Mouse (Mus musculus) lung, postnatal 14 days (tissue): ENCODE measurements around the gene B3gnt9.
A peak's percentile ranks its signal among the peaks of the same experiment; 100 is the strongest.
"Not testable (repeated sequence)": the region's sequence is repeated elsewhere in the genome, so short reads cannot be mapped to it uniquely, and the experiment has no call there.

Experiments used
- DNase-seq: peaks from one replicate; pipeline ENCODE4 v3.0.0; 2021

The B3gnt9 gene

DNA sequence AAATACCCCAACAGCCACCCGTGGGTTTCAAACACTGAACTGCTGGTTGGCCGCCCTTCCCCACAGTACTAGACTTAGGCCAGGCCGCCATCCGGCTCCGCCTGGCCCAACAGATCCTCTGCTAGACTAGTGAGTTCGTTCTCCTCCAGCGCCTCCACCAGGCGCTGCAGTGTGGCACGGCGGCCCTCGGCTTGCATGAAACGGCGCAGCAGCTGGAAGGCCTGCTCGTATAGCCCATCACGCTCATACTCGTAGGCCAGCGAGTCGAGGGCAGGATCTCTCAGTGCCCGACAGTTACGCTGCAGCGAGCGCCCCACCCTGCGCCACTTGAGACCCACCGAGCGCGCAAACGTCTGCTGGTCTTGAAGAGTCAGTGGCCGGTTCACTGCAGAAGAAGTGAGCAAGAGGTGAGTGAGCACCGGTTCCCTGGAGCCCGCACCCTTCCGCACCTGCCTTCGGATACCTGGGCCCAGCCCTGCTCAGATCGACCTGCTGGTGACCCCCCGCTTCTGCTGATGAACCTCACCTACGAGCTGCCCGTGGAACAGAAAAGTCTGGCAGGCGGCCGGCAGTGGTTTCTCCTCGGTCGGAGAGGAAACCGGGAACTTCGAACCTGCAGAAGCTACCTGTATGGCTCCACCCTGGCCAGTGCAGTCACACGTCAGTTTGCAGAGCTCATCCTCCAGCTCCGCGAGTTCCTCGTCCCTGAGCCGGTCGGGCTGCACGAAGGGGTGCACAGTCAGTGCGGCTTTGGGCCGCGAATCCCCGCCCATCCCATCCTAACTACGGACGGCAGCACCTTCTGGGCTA lies 4.2 kb upstream of the B3gnt9 start:
- no peak for DNase-seq

DNA sequence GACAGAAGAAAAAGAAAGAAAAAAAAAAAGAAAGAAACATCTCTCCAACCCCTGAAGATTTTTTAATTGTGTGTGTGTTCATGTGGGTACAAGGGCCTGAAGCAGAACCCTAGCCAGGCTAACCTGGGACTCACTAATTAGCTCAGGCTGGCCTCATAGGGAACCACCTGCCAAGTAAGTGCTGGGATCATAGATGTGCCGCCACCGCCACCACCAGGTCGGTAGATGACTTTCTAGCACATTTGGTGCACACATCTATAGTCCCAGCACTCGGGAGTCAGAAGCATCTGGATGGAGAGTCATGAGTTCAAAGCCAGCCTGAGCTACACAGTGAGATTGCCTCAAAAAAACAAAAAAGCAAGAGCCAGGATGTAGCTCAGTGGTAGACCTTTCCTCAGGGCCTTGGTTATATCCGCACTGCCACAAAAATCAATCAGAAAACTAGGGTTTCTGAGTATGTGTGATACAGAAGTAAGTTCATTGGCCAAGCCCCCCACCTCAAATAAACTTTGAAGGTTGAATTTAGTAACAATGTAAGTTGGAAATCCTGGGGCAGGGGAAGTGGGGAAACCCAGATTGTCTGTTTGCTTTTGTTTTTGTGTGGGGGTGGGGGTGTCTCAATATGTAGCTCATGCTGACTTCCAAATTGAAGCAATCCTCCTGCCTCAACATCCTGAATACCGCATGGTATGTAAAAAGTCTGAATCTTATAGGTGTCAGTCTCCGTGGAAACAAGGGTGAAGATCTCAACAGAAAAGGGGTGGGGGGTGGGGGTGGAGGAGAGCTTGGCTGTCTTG lies 2.6 kb upstream of the B3gnt9 start:
- no peak for DNase-seq

DNA sequence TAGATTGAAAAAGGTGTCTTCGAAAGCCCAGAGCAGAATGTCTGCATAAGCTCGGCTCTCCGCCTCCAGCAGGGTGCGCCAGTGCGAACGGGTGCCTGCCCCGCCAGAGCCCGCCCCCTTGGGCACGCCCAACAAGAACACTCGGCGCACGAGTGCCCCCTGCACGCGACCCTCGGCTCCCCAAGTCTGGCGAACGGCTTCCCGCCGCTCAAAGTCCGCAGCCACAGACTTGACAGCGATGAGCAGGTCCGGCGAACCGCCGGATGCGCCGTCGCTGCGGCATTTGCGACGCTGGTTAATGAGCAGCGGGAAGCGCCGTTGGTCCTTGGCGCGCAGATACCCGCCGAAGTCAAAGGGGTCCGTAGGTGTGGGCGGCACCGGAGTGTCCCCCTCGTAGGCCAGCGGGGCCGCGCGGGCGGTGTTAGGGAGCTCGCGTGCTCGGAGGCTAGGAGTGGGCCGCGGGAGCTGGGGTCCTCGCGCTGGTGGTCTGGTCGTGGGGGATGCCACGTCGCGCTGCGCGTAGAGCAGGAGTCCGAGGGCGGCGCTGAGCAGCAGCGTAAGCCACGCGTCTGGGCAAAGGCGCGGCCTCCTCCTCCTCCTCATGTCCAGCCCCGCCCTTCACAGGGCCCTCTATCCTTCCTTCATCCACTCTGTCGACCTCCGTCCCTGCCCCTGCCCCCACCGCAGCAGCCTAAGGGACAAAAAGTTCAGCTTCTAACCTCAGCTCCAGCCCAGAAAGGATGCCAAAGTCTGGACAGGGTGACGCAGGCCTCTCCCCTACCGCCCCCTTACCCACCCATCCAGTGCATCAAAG lies 594 bp downstream of the B3gnt9 start:
- DNase-seq = peak; percentile 94

DNA sequence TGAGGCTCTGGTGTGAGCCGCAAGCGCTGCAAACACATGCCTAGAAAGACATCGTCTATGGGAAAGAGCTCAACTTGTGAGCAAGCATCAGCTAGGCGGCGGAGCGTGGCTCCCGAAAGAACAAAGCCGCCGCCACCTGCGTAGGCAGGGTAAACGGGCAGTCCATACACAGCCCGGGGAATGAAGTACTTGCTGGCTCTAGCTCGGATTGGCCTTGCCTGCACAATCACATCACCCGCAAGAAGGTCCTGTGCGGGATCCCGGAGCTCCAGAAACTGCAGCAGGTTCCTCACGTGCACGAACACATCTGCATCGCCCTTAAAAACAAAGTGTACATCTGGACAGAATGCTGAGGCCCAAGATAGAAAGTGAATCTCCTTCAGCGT lies 1.2 kb downstream of the B3gnt9 start:
- no peak for DNase-seq

DNA sequence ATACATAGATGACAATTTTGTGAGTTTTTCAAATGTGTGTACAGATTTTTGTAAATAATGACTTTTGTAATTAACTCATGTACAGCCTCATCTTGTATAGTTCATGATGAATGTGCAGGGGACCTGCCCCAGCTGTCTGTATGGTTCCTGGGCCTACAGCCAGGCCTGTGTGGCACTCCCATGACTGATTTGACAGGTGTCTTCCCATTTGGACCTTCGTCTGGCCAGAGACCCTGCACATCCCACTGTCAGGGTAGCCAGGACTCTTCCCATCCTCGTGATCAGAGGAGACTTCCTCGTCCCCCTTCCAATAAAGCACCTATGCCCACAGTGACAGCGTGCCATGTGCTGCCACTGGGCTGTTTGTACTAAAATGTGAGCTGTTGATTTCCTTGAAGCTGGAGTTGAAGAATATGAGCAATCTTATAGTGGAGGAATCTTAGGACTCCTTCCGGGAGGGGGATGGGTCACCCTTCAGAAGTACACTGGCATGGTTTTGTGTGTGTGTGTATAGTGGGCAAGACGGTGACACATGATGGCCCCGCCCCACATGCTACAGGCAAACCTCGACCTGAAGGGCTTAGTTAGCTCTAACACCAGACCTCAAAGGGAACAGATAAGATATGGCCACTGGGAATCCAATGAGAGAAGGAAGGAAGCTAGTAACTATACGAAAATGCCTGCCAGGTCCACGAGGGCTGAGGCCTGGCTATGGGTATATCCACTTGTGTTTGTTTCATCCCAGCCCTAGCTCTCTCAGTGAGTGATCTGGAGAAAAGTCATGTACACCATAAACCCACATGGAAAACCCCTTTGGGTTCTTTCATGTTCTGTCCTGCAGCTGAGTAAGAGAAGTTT lies 2.0 kb downstream of the B3gnt9 start:
- DNase-seq = no peak

DNA sequence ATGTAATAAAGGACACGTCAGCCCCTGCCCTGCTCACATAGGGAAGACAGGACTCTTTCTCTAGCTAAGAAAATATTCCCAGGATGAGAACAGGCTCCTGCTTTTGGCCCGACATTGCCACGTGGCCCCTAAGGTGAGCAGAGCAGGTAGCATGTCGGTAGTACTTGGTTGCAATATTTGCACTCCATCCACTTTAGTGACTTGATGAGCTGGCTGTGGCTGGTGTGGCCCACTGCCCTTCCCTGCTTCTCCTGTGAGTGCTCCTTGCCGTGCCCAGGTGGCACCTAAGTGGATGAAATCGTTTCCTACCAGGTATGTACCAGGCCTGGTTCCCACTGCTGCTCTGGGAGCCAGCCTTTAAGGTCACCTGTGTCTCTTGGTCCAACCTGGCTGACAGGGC lies 3.0 kb downstream of the B3gnt9 start:
- DNase-seq = no peak

DNA sequence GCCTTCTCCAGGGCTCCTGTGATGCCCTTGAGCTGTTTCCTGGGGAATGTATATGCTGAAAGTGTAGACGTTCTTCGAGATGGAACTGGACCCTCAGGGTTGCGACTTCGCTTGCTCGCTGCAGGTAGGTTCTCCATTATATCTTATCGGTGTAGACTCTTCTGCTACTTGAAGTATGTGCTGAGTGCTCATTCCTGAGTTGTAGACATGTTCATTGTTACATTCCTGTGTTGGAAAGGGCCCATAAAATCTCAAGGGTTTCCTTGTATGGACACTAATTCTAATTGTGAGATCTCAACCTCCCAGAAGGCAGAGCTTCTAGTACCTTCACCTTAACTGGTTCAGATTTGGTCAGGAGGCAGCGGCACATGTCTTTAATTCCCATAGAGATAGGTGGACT lies 13.9 kb downstream of the B3gnt9 start:
- no peak for DNase-seq

DNA sequence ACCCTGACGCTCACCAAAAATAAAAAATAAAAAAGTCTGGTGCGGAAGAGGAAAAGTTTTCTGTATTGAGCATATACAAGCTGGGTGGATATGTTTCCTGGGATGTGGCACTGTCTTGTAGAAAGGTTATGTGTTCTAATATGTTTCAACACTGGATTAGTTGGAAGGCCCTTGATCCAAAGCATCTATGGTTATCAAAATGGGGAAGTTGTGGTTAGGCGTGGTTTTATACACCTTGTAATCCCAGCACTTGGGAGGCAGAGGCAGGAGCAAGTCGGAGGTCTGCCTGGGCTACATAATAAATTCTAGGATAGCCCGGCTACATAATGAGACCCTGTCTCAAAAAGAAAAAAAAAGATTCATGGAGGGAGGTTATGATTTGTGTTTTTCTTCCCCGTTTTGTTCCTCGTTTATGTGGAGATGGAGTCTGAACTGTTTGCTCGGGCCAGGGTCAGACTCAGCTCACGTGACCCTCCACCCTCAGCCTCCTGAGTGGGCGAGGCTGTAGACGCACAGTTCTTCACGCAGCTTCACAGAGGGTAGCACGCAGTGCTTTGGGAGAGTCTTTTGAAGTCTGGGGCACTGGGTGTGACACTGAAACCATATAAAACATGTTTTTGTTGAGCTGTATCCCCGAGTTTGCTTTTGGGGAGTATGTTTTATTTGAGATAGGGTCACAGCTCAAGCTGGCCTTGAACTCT lies 17.4 kb downstream of the B3gnt9 start:
- no peak for DNase-seq

DNA sequence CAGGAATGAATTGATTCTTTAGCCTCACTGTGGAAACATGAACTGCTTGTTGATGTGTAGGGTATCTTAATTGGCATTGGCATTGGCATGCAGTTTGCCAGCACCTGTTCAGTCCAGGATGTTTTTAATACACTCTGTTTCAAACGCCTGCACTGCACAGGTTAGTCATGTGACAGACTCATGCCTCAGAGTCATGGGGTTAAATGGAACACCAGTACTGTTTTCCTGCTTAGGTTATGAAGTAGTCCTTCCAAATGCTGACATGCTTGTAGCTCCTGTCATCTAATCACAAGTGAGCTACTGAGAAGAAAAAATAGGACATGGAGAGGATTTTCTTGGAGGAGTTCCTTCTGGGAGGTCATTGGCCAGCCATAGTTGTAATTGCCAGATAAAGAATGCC lies 19.7 kb downstream of the B3gnt9 start:
- no peak for DNase-seq

DNA sequence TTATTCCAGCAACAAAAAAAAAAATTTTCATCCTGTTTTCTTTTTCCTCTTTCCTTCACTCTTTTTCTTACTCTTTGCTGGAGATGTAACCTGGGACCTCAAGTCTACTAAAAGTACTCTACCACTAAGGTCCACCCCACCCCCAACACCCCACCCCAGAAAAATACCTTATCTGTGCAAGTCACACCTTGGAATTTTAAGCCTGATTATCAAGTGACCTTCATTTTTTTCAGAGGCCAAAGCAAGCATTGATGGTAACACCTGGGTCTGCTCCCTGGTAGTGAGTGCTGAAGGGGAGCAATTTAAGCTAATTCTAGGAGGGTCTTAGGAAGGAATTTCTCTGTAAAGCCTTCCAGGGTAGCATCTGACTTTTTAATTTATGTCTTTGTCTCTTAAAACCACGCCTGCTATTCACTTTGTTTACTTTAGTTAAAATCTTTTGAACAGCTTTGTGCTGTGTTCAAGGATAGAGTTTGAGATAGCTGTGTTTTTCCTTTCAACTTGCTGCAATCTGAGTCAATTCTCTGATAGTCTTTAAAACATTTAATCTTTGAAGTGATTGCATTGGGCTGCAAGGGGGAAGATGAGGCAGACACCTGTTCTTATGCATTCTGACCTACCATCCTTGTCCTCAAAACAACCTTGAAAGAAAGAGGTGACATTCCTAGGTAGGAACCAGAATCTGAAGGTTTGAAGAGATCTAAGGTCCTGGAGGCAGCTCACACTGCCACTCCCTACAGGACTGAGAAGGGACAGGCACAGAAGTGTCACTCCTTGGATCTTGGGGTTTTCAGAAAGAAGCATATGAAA lies 21.6 kb downstream of the B3gnt9 start:
- DNase-seq = no peak

DNA sequence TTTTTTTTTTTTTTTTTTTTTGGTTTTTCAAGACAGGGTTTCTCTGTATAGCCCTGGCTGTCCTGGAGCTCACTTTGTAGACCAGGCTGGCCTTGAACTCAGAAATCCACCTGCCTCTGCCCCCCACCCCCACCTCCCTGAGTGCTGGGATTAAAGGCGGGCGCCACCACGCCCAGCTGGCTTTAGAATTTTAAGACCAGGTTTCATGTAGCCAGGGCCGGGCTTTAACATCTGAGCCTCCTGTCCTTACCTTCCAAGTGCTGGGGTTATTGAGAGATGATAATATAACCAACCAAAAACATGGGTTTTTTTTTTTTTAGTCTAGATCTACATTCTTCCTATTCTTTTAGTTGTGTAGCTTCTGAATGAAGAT lies 22.6 kb downstream of the B3gnt9 start:
- not testable (repeated sequence) for DNase-seq

DNA sequence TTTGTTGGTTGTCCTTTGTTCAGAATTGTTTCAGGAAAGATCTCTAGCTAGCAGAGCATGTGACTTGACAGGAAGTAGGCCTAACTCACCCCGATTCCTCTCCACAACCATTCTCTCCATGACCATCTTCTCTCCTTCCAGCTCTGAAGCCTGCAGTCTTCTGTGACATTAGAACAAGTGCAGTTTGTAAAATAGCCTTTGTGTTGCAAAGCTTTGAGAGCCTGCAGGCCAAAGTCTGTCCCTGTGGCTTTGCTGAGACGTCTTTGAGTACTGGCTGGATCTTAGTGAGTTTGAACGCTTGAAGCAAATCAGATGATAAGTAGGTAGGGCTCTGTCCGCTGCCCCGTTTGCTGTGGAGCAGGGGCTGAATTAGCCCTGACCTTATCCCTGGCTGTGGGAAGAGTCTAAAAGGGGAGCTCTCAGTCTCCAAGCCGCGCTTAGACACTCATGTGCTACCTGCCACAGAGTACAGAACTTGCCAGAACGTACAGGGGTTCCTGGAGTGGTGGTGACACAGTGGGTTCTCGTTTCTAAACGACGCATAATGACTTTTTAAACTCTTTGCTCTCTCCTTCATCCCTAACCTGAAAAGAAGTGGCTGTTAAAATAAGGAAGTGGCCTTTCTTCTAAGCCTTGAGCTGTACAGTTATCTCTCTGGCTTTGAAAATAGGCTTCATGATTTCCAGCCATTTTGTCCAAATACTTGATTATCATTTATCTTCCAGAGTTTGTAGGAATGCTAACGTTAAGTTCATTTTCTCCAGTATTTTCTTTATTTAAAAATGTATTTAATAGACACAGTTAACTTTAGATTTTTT lies 23.2 kb downstream of the B3gnt9 start:
- no peak for DNase-seq

DNA sequence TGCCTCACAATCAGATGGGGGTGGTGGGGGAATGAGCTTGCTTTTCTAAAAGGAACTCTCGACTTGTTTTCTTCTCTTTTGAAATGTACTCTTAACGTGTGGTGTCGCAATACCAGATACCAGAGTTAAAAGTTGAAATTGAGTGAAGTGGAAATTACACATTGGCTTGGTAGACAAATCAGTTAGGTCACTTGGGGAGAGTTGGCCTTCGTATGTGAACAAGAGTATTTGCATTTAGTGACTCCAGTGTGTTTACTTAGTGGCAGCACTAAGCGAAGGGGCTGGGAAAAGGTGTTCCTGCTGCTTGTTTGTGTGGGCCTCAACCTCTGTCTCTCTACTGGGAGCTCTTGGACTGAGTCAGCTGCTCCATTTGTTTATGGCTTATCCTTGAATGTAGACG lies 29.0 kb downstream of the B3gnt9 start:
- peak; percentile 26 for DNase-seq

DNA sequence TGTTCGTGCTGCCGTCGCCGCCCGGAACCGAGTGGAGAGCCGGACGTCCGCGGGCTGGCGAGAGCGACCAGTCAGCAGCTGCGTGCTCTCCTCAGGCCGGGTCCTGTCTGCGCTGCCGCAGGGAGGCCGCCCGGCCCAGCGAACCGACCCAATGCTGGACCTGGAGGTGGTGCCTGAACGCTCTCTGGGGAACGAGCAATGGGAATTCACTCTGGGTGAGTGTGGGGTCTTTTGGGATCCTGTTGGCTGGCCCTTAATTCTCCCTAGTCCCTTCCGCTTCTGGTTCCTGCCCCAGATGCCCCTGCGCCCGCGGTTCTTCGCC lies 29.7 kb downstream of the B3gnt9 start:
- no peak for DNase-seq

DNA sequence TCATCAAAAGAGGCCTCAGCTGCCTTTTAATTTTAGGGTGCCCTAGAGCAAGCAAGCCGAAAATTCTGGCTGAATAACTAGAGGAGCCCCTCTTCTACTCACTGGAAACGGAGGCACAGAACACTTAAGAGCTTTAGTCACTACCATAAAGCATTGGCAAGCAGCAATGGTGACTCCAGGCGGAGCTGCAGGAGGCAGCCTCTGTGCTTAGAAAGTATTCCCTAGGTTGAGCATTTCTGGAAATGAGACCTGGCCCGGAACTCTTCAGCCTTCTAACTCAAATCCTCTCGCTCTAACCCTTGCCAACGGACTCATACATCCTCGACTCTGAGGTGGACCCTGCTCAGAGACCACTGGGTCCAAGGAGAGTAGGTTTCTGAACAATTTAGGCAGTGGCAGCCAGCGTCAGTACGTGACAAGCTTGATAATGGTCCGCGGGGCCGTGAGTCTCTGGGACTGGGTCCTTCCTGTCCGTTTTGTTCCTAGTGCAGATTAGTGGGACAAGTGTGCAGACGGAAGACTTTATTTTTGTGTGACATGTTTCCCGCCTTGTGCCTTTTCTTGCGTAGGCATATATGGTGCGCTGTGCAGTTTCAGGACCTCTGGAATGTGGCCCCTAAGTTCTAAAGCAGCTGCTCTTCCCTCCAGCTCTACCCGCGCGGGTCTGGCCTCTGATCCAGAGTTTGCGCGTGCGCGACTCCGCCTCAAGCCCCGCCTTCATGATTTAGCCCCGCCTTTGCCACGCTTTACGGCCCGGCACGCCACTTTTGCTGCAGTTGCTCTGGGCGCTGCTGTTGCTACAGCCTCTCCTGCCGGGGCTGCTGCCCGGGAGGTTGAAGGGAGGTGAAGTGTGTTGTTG lies 30.3 kb downstream of the B3gnt9 start, which contains the start of gene D230025D16Rik:
Gene D230025D16Rik (plus strand): TSS at position 733 of the 859 bp plus-strand sequence.
- peak; percentile 98 for DNase-seq

DNA sequence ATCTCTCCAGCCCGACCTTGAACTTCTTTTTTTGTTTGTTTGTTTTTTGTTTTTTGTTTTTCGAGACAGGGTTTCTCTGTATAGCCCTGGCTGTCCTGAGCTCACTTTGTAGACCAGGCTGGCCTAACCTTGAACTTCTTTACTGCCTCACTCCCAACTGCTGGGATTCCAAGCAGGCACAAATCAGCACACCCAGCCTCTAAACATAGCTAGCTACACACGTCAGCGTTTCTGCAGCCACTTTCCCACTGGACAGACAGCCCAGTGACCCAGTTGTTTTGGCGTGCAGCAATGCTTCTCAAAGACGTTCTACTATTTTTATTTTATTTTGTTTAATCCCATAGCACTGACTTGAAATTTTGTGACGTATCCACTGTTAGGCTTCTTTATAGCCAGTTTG lies 31.1 kb downstream of the B3gnt9 start:
- no peak for DNase-seq

DNA sequence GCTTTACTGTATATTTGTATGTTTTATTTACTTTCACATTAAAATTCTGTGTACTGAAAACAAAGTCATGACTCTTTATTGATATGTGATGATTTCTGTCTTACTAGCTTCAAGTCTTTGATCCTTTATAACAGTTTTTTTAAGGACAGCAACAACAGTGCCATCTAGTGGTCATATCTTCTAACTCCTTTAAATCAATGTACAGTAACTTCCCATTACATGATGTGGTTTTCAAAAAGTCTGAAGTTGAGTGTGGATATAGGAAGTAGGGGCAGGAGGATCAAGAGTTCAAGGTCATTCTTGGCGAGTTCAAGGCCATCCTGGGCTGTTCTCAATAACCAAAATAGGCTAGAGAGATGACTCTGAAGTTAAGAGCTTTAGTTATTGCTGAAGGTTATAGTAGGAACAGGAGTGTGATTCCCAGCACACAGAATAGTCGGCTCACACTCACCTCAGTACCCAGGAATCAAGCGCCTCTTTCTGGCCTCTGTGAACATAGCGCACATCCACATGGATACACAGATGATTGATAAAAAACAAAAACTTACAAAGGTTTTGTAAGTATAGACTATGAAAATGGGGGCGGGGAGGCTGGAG lies 36.9 kb downstream of the B3gnt9 start:
- no peak for DNase-seq

DNA sequence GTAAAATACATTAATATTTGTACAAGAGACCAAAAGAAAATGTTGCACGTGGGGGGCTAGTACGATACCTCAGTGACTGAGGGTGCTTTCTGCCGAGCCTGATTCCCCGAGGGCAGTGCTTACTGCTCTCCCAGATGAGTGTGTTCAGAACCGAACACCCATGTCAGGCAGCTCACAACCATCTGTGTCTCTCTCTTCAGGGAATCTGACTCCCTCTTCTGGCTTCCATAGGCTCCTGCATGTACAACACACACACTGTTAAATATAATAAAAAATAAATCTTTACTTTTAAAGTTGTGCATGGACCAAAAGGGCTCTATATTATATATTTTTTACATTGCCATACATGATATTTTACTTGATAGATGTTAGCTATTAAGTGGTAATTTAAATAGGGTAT lies 40.8 kb downstream of the B3gnt9 start:
- DNase-seq = no peak
